Mouse (Mus musculus) thymus, postnatal 14 days (tissue): ENCODE results near the gene Mlxip.

Experiments
- DNase-seq: peaks from one replicate; pipeline ENCODE4 v3.0.0; 2021

The Mlxip gene

DNA sequence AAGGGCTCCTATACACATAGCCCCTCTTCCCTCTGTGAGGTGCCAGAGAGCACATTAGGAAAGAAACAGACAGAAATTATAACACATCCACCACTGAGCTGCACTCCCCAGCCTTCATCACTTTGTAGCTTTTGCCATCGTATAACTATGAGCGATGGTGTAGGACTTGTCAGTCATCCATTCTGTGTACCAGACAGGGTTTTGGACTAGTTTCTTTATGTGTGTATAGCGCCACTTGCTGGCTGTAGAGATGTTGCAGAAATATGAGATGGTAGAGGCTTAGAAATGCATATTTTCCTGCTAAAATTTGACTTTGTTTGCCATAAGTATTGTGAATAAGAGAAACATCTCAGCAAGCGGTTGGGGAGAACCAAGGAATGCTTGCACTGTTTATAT, 42.2 kb downstream of the Mlxip start:
- DNase-seq, result peak; percentile 63

- no peak for DNase-seq
Measured at GRCm38 (mm10) chr5:123438381-123438780, 43.8 kb downstream of the Mlxip start.

DNA sequence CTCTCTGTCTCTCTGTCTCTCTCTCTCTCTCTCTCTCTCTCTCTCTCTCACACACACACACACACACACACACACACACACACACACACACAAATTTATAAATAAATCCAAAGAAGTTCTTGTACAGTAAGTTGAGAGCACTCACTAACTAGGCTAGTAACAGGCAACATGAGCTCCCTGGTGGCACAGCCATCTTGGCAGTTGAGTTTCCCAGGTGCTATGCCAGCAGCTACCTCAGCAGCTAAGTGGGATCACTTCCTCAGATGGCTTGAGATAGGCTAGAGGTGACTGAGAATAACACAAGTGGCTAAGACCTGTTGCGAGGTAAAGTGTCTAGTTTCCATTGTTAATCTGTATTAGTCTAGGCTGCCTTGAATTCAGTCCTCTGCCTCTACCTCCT, 44.7 kb downstream of the Mlxip start:
- no peak for DNase-seq

- no peak for DNase-seq
Measured at GRCm38 (mm10) chr5:123439941-123440340, 45.3 kb downstream of the Mlxip start.

- DNase-seq, result no peak
Measured at GRCm38 (mm10) chr5:123440664-123441063, 46.1 kb downstream of the Mlxip start.

DNA sequence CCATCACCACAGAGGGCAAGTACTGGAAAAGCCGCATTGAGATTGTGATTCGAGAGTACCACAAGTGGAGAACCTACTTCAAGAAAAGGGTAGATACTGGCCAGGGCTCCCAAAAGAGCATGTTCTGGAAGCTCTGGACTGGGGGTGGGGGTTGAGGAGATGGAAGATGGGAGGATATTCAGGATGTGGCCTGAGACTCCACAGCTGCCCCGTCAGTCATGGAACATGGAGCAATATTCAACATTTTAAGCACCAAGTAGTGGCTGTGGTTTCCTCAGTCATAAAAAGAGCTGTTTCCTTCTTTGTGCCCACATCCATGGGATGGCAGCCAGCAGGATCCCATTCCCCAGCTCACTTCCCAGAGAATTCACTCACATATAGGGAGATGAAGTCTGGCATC, 47.7 kb downstream of the Mlxip start:
- DNase-seq, result no peak

GRCm38 (mm10) chr5:123444069-123444468, 49.5 kb downstream of the Mlxip start:
- peak; percentile 63 for DNase-seq

DNA sequence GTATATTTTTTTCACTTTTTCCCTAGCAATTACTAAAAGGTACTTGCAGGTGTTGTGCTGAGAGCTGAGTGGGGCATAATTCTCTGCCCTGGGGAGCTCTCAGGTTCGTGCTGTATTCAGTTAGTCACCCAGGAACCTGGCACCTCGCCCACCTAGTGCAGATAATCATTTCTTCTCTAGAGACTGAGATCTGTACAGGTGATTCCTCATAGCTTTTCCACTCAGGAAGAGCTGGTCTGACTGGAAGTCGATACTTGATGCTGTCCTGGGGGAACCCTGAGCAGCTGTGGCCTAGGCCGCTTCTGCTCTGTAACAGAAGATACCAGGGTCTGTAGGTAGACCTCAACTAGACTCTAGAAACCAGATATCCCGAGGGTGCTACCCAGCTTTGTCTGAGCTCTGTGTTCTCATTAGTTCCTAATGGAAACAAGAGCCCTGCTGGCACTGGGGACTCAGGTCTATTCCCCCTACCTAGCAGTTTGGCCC, 50.3 kb downstream of the Mlxip start:
- DNase-seq, result no peak

DNA sequence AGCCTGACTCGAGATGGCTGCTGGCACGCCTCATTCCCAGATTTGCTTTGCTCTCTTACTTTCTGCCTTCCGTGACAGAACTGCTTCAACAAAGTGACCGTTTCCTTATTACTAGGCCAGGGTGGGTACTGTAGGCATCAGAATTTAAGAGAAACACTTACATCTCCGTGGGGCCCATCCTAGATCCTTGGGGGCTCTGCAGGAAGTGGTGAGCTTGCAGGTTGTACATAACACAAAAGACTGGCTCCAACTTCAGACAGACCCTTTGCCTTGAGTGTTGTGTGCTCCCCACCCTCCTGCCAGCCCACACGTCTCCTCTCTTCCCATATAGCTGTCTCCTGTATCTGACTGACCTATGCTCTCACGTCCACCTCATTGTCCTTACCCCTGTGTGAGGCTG, 57.3 kb downstream of the Mlxip start:
- DNase-seq, result peak; percentile 34

GRCm38 (mm10) chr5:123461420-123461819, 66.8 kb downstream of the Mlxip start:
- DNase-seq, result no peak

- DNase-seq, result no peak
Measured at GRCm38 (mm10) chr5:123464638-123465037, 70.0 kb downstream of the Mlxip start.

GRCm38 (mm10) chr5:123470784-123471400, 76.3 kb downstream of the Mlxip start:
- DNase-seq, result no peak

- DNase-seq, result no peak
Measured at GRCm38 (mm10) chr5:123473817-123474216, 79.2 kb downstream of the Mlxip start.

- DNase-seq, result no peak
Measured at GRCm38 (mm10) chr5:123487659-123488395, 93.2 kb downstream of the Mlxip start.

- DNase-seq, result no peak
Measured at GRCm38 (mm10) chr5:123489112-123489785, 94.7 kb downstream of the Mlxip start, which contains the start of the genes Lrrc43 and Il31. TSS of gene Lrrc43 (plus strand) at chr5:123489305. TSS of gene Il31 (minus strand) at chr5:123489489.

- no peak for DNase-seq
Measured at GRCm38 (mm10) chr5:123489935-123490334, 95.3 kb downstream of the Mlxip start.

- peak; percentile 50 for DNase-seq
Measured at GRCm38 (mm10) chr5:123499717-123500116, 105.1 kb downstream of the Mlxip start.

GRCm38 (mm10) chr5:123501973-123502372, 107.4 kb downstream of the Mlxip start:
- no peak for DNase-seq
